Mouse (Mus musculus): Measurements from ENCODE around the gene Tmco1. TPM values are rescaled to one million over a fixed set of nuclear protein-coding genes. Genes with fewer than 3 reads are reported as not detected.

Gene Tmco1
- polyA plus RNA-seq, 1 experiment from 2014 or later: 69.0 TPM

DNA sequence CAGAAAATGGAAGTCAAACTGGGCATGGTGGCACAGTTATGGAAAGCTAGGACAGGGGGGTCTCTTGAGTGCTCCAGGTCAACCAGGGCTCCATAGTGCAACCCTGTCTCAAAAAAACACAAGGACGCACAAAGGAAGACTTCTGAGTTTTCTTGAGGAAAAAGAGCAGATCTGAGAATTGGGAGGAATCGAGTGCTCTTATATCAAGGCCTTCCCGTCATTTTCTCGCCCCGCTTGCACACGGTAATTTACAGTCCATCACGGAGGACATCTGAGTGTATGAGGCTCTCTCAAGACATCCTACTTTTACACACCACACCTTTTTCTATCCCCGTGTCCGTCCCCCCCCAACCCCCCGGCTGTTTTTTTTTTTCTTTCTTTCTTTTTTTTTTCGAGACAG lies 504 bp upstream of the Tmco1 start:
- WGBS: 67% methylated on average over 11 of the region's 11 CpGs
- Histone ChIP-seq H3K4me3 (peak overlapping the region; percentile 82), H3K27ac (replicated peaks) (peak overlapping the region; percentile 96; the same call in 1 of the 2 replicates), H3K9ac (replicated peaks) (no peak overlapping the region; the same call in 1 of the 2 replicates), H3K4me1 (peaks cover 13% of the 10 kb centered on the region), H3K27me3 (no peaks in the 10 kb centered on the region), H3K4me2 (replicated peaks) (peak overlapping the region; percentile 50), H3K36me3 (peaks cover 10% of the 10 kb centered on the region; the same call in 1 of the 2 replicates), H3K9me3 (no peaks in the 10 kb centered on the region)
- ATAC-seq (replicated peaks): no peak

- no peak overlapping the region for H3K4me3 ChIP-seq
- H3K9me3 ChIP-seq: no peaks in the 10 kb centered on the region
- no peak overlapping the region for H3K27ac ChIP-seq (replicated peaks)
- peaks cover 22% of the 10 kb centered on the region for H3K36me3 ChIP-seq
- peaks cover 13% of the 10 kb centered on the region for H3K4me1 ChIP-seq
- H3K9ac ChIP-seq (replicated peaks): no peak overlapping the region
- H3K27me3 ChIP-seq: no peaks in the 10 kb centered on the region
- no peak for ATAC-seq (replicated peaks)
- no peak overlapping the region for H3K4me2 ChIP-seq (replicated peaks)
These were observed 4.2 kb downstream of the Tmco1 start for GRCm38 (mm10) chr1:167312367-167312766.

- no peak overlapping the region for H3K4me2 ChIP-seq (replicated peaks)
- H3K27ac ChIP-seq (replicated peaks): no peak overlapping the region
- no peaks in the 10 kb centered on the region for H3K27me3 ChIP-seq
- 92% methylated on average over 4 of the region's 4 CpGs for WGBS
- H3K9ac ChIP-seq (replicated peaks): no peak overlapping the region
- no peak for ATAC-seq (replicated peaks)
- peaks cover 9% of the 10 kb centered on the region for H3K4me1 ChIP-seq
- H3K9me3 ChIP-seq: no peaks in the 10 kb centered on the region
- H3K36me3 ChIP-seq: peaks cover 26% of the 10 kb centered on the region
- H3K4me3 ChIP-seq: no peak overlapping the region
These were observed 5.0 kb downstream of the Tmco1 start for GRCm38 (mm10) chr1:167313220-167313619.

DNA sequence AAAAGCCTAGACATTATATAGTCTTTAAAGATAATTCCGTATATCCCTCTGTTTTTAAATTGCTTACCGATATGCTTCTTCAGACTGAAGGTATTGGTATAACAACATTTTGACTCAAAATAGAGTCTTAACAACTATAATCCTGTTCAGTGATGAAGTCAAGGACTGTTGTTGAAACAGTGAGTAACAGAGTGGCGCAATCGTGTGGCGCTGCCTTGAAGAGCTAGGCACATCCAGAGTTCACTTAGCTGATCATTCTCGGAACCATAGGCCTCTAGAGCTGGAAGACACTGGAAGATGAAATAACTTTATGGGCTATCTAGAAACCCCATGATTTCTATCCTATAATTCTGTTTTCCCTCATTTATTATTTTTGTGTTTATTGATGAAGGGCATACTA lies 13.5 kb downstream of the Tmco1 start:
- WGBS: 97% methylated on average over 6 of the region's 6 CpGs
- peaks cover 75% of the 10 kb centered on the region for H3K36me3 ChIP-seq
- ATAC-seq (replicated peaks): no peak

DNA sequence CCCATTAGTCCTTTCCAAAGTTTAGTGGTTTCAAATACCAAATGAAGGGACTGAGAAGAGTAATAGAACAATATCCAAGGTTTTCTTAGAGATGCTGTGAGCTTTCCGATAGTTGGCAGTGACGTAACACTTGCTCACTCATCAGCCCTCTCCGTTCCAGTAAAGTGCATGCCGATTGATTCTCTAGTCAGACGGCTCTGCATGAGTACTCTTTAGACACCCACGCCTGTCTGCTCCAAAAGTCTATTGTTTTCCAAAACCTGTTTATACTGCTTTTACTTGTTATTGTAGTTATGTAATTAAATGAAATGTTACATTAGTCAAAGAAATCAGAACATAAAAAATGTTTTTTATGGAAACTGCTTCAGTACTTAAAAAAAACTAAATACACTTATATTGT lies 20.6 kb downstream of the Tmco1 start:
- Histone ChIP-seq H3K4me3 (no peak overlapping the region), H3K27ac (replicated peaks) (no peak overlapping the region), H3K27me3 (no peaks in the 10 kb centered on the region), H3K36me3 (peaks cover 63% of the 10 kb centered on the region), H3K9ac (replicated peaks) (no peak overlapping the region), H3K4me1 (no peaks in the 10 kb centered on the region), H3K9me3 (no peaks in the 10 kb centered on the region), H3K4me2 (replicated peaks) (no peak overlapping the region)
- 90% methylated on average over 6 of the region's 6 CpGs for WGBS
- no peak for ATAC-seq (replicated peaks)

More for the DNA sequence above, 13.5 kb downstream of the Tmco1 start:
- H3K4me2 ChIP-seq (replicated peaks): no peak overlapping the region
- H3K27me3 ChIP-seq: no peaks in the 10 kb centered on the region
- H3K9ac ChIP-seq (replicated peaks): no peak overlapping the region
- no peak overlapping the region for H3K27ac ChIP-seq (replicated peaks)
- H3K4me3 ChIP-seq: no peak overlapping the region
- no peaks in the 10 kb centered on the region for H3K9me3 ChIP-seq
- no peaks in the 10 kb centered on the region for H3K4me1 ChIP-seq

DNA sequence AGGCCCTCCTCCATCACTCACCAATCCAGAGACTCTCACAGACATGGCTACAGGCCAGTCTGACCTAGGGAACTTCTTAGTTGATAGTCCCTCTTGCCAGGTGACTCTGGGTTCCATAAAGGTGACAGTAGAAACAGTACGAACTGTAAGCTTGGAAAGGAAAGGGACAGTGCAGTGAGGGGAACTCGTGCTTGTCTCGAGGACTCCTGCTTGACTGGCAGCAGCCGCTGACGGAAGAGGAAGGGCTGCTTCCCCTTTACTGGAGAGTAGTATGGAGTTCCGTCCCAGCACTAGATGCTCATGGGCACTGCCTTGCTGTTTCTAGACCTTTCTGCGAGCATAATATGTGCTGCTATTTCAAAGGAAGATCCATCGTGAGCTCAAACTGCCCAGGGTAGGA lies 22.9 kb downstream of the Tmco1 start:
- no peaks in the 10 kb centered on the region for H3K27me3 ChIP-seq
- WGBS: 89% methylated on average over 8 of the region's 8 CpGs
- H3K4me3 ChIP-seq: no peak overlapping the region
- no peaks in the 10 kb centered on the region for H3K9me3 ChIP-seq
- H3K4me1 ChIP-seq: no peaks in the 10 kb centered on the region
- ATAC-seq (replicated peaks): no peak
- peaks cover 50% of the 10 kb centered on the region for H3K36me3 ChIP-seq
- H3K4me2 ChIP-seq (replicated peaks): no peak overlapping the region
- H3K9ac ChIP-seq (replicated peaks): no peak overlapping the region
- no peak overlapping the region for H3K27ac ChIP-seq (replicated peaks)

- no peak overlapping the region for H3K27ac ChIP-seq (replicated peaks)
- H3K9ac ChIP-seq (replicated peaks): no peak overlapping the region
These were observed 28.2 kb downstream of the Tmco1 start for GRCm38 (mm10) chr1:167336398-167336797.

GRCm38 (mm10) chr1:167337463-167338095 lies 29.4 kb downstream of the Tmco1 start:
- 24% methylated on average over 12 of the region's 12 CpGs for WGBS
- H3K4me1 ChIP-seq: peaks cover 12% of the 10 kb centered on the region; the same call in 1 of the 2 replicates
- H3K27me3 ChIP-seq: peaks cover 7% of the 10 kb centered on the region; the same call in 1 of the 2 replicates
- no peak overlapping the region for H3K4me3 ChIP-seq
- no peak overlapping the region for H3K9ac ChIP-seq (replicated peaks)
- H3K36me3 ChIP-seq: 0 out of 2 replicates have a peak, but pooled peaks cover 7% of the 10 kb centered on the region
- H3K27ac ChIP-seq (replicated peaks): no peak overlapping the region
- no peaks in the 10 kb centered on the region for H3K9me3 ChIP-seq
- no peak overlapping the region for H3K4me2 ChIP-seq (replicated peaks)
- 0 out of 2 replicates have a peak, but pooled peaks have one; percentile 53 for ATAC-seq (replicated peaks)

More at GRCm38 (mm10) chr1:167336398-167336797, 28.2 kb downstream of the Tmco1 start:
- Histone ChIP-seq H3K4me3 (no peak overlapping the region), H3K4me2 (replicated peaks) (no peak overlapping the region), H3K27me3 (peaks cover 5% of the 10 kb centered on the region; the same call in 1 of the 2 replicates), H3K4me1 (peaks cover 12% of the 10 kb centered on the region; the same call in 1 of the 2 replicates), H3K9me3 (no peaks in the 10 kb centered on the region), H3K36me3 (peaks cover 16% of the 10 kb centered on the region; the same call in 1 of the 2 replicates)
- ATAC-seq (replicated peaks): no peak
- WGBS: 95% methylated on average over 3 of the region's 3 CpGs

DNA sequence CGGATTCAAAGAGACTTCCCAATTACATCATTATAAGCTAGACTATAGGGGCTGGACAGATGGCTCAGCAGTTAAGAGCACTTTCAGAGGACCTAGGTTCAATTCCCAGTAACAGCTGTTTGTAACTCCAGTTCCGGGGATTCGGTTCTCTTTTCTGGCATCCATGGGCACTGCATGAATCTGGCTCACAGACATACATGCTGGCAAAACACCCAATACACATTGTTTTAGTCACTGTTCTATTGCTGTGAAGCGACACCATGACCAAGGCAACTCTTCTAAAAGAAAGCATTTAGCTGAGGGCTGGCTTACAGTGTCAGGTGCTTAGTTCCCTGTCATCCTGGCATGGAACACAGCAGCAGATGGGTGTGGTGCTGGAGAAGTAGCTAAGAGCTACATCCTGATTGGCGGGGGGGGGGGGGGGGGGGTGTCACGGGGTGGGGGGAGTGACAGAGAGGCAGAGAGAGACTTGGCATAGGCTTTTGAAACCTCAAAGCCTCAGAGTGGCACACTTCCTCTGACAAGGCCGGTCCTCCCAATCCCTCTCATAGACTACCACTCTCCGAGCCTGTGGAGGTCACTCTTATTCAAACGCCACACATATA lies 31.1 kb downstream of the Tmco1 start:
- H3K27me3 ChIP-seq: peaks cover 7% of the 10 kb centered on the region; the same call in 1 of the 2 replicates
- H3K4me1 ChIP-seq: peaks cover 12% of the 10 kb centered on the region; the same call in 1 of the 2 replicates
- 49% methylated on average over 9 of the region's 9 CpGs for whole genome bisulfite sequencing
- H3K36me3 ChIP-seq: no peaks in the 10 kb centered on the region
- H3K27ac ChIP-seq (replicated peaks): no peak overlapping the region
- H3K4me3 ChIP-seq: no peak overlapping the region
- peak; percentile 62 for ATAC-seq (replicated peaks)
- H3K4me2 ChIP-seq (replicated peaks): no peak overlapping the region; the same call in 1 of the 2 replicates
- H3K9me3 ChIP-seq: no peaks in the 10 kb centered on the region
- no peak overlapping the region for H3K9ac ChIP-seq (replicated peaks)

DNA sequence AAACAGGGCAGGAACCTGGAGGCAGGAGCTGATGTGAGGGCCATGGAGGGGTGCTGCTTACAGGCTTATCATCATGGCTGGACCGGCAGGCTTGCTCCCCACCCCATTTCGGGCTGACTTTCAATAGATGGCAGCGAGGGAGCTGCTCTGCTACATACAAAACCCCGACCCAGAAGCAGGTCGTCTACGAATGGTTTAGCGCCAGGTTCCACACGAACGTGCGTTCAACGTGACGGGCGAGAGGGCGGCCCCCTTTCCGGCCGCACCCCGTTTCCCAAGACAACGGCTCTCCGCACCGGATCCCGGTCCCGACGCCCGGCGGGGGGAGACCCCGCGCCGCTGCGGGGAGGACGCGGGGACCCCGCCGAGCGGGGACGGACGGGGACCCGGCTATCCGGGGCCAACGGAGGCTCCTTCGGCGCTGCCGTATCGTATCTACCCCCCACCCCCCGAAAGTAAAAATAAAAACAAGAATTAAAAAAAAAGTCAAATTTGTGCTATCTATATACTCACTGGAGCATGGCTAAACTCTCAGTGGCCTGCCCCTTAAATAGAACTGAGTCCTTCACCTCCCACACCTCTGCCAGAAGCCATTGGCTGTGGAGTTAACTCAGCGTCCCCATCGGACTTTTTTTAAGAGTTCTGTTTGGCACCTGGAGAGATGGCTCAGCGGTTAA lies 32.1 kb downstream of the Tmco1 start:
- Histone ChIP-seq H3K9me3 (no peaks in the 10 kb centered on the region), H3K4me3 (peak overlapping the region; percentile 46), H3K4me2 (replicated peaks) (peak overlapping the region; percentile 81), H3K36me3 (no peaks in the 10 kb centered on the region), H3K27ac (replicated peaks) (no peak overlapping the region; the same call in 1 of the 2 replicates), H3K4me1 (peaks cover 12% of the 10 kb centered on the region; the same call in 1 of the 2 replicates), H3K9ac (replicated peaks) (peak overlapping the region; percentile 51), H3K27me3 (peaks cover 7% of the 10 kb centered on the region; the same call in 1 of the 2 replicates)
- peak; percentile 57; the same call in 1 of the 2 replicates for ATAC-seq (replicated peaks)
- WGBS: 2% methylated on average over 47 of the region's 47 CpGs

- WGBS: 94% methylated on average over 3 of the region's 3 CpGs
- H3K4me2 ChIP-seq (replicated peaks): peak overlapping the region; percentile 81; the same call in 1 of the 2 replicates
- ATAC-seq (replicated peaks): no peak
These were observed 32.8 kb downstream of the Tmco1 start for GRCm38 (mm10) chr1:167340910-167341528.

More at GRCm38 (mm10) chr1:167340910-167341528, 32.8 kb downstream of the Tmco1 start:
- Histone ChIP-seq H3K27ac (replicated peaks) (no peak overlapping the region), H3K4me1 (peaks cover 12% of the 10 kb centered on the region; the same call in 1 of the 2 replicates), H3K36me3 (no peaks in the 10 kb centered on the region), H3K9ac (replicated peaks) (no peak overlapping the region), H3K4me3 (no peak overlapping the region; the same call in 1 of the 2 replicates), H3K27me3 (peaks cover 7% of the 10 kb centered on the region; the same call in 1 of the 2 replicates), H3K9me3 (no peaks in the 10 kb centered on the region)
